Mouse (Mus musculus) adrenal gland, postnatal 36 days (tissue): ENCODE measurements around the gene Kif1c. TPM values are rescaled to one million over a fixed set of nuclear protein-coding genes. Genes with fewer than 3 reads are reported as not detected.
"Not testable (repeated sequence)": the region's sequence is repeated elsewhere in the genome, so short reads cannot be mapped to it uniquely, and the experiment has no call there.

ENCODE experiments used
- DNase-seq, 2 experiments: peaks; one replicate each; pipeline ENCODE4 v3.0.0; 2021; ENCODE audit warnings: mixed read lengths in 1 of 2
- total RNA-seq, 2 experiments: library from RNA; stranded (reverse); gene quantifications; 2 replicates each; pipeline ENCODE4 v1.2.3; 2021

The Kif1c gene
- total RNA-seq, 2 experiments from 2014 or later: 178 to 195 TPM

DNA sequence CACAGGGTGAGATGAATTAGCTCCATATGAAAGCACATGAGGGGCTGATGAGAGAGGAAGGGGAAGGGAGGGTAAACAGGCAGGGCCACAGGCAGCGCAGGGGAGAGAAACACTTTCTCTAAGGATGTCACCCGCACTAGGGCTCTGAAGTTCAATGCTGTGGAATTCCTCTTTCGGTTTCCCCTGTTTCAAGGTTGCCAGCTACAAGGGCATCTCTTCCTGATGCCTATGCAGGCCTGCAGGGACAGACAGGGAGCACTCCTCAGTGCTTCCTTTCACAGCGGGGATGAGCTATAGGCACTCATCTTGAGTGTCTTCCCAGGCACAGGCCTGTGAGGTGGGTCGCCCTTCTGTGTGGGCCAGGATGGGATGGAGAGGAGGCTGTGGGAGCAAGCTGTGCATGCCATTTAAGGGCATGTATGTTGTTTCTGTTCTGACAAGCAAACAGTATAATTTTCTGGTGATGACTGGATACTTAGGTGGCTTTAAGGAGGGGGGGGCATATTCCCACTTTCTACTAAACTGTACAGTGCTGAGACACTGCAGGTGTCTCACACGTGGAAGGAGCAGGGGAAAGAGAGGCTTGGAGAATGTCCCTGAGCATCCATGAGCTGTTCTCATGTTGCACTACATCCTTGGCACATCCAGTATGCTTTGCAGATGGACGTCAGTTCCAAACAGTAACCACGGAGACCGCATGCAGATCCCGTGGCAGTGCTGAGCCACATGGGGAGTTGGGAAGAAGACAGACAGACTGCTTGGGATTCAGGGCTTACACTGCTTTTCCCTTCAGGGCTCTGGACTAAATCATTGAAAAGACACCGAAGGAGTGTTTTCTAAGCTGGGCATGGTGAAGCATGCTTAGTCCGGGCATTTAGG is 42.5 kb downstream of the Kif1c start:
- DNase-seq: peak in 1 of 2 experiments; percentile 38

DNA sequence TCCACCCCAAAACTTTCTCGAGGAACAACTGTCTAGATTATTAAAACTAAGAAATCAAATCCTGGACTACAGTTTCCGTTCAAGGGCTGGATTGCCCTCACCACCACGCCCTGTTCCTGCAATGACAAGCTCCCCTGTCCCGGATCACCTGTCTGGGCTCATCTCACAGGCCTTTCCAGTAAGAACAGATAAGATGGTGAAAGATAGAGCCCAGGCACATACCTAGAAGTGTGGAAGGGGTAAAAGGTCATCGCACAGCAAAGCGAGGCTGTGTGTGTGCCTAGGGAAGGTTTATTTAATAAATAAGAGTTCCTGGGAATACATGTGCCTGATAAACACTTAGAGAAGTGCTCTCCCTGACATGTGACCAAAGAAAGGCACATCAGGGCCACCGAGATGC is 45.3 kb downstream of the Kif1c start:
- DNase-seq: no peak

DNA sequence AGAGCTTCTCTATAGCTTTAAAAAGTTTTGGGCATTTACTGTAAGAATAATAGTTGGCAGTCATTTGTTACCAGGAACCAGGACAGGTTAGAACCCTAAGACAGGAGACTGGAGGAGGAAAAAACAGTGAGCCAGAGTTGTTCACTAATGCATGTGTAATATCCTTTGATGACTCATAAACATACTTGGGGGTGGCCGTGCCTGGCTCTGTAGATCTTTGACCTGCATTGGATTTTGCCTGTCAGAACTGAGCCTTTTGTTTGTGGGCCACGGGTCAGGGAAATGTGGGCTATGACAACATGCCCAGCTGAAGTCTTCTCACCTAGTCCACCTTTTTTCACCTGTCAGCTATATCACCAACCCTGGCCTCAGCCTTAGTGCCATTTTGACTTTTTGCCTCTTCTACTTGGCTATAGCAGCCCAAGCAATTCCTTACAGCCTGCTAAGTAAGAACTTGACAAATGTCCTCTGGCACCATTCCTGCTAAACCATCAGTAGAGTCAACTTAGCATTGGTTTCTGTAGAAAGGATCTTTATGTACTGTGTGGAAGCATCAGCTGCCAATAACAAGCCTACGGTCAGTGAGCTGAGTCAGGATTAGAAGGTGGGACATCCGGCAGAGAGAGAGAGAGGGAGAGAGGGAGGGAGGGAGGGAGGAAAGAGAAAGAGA is 47.7 kb downstream of the Kif1c start:
- no peak for DNase-seq

DNA sequence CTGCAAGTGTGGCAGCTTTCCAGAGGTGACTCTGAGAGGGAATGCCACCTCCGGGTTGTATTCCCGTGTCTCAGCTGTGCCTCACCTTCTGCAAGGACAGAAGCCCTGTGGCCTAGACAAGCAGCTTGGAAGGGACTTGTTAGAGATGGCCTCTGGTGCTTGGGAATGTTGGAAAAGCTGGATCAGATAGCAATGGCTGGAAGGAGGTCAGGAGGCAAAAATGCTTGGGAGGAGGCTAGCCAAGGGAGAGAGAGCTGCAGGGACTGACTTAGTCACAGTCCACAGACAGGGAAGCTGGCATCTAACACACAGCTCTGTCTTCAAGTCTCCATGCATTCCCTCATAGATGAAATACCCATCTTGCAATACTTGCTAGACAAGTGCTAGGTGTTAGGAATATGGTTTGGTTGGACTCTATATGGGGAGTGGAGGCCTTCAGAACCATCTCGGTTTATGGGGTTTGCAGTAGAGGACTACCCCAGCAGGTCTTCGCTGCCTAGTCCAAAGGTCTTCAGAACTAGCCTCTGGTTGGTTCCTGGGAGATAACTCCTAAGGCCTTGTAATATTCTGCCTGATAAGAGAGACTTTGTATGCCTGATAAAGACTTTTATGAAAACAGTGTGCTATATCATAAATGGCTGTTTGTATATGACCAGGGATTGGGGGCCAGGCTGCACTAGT is 52.1 kb downstream of the Kif1c start:
- DNase-seq: no peak

DNA sequence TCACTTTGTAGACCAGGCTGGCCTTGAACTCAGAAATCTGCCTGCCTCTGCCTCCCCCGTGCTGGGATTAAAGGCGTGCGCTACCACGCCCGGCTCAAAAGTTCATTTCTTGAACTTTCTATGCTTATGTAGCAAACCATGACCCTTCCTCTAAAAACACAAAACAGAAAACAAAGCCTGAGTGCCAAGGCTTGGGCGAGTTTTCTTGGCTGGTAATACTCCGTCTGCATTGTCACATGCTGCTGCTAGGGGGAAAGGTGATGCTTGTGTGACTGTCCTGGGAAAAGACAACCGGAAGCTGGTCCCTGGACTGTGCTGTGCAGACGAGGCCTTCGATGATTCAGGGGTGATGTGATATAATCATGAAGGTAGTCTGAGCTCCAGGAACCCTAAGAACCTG is 52.8 kb downstream of the Kif1c start:
- DNase-seq: no peak

DNA sequence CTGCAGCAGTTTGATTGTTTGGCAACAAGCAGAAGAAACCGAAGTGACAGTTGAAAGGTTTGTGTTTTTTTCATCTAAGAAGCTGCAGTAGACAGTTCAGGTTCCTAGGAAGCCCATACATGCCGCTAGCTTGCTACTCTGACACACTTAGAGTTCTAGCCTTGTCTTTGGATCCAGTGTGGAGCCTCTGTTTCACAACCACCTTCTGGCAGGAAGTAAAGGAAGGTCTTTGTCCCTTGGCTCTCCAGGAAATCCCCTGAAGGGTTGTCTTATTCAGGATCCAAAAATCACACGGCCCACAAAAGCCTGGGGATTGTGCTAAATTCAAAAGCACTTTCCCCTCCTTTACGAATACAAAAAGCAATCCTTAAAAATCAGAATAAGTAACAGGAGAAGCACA is 54.1 kb downstream of the Kif1c start:
- no peak for DNase-seq

DNA sequence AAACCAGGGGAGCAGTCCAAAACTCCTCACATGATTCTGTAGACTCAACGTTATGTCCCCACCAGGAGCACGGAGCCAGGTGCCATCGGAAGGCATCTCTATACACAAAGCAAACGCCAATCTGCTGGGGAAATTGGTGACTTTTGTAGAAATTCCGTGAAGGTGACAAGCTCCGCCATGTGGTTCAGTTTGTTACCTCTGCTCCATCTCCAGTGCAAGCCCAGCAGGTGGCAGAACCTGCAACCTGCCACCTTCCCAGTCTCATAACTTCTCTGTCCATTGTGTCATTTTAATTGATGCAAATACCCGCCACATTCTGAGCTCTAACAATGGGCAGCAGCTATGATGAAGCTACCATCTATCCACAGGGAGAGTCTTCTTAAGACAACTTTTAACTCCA is 54.6 kb downstream of the Kif1c start:
- DNase-seq: no peak

DNA sequence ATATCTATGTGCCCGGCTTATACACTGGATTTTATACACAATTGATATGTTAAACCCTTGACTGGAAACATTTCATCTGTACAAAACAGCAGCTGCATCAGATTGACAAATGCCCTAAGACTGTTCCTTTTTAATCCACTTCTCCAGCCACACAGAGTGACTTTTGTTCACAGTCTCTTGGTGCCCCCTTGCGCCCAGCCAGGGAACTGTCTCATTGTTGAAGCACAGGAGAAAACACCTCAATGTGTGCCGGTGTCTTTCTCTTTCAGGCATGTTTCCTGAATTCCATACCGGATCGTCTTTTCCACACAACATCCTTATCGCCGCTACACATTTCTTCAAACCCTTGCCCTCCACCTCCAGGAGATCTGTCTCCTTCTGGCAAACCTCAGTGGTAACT is 55.3 kb downstream of the Kif1c start:
- peak; percentile 87 to 91 for DNase-seq

DNA sequence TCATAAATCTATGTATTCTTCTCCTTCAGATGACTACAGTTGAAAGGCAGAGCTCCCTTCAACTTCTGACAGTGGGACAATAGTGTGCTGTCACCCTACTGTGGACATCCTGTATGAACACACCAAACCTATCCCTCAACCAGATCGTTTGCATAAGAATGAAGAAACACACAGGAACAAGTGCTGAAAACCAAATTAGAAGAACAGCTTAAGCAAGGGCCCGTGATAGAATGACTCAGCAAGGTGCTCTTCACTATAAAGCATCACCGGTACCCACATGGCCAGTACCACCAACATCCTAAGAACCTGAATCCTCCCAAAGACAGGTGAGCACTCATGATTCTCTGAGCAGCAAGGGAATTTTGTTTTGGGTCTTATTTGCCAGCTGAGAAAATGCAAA is 60.1 kb downstream of the Kif1c start:
- not testable (repeated sequence) for DNase-seq

DNA sequence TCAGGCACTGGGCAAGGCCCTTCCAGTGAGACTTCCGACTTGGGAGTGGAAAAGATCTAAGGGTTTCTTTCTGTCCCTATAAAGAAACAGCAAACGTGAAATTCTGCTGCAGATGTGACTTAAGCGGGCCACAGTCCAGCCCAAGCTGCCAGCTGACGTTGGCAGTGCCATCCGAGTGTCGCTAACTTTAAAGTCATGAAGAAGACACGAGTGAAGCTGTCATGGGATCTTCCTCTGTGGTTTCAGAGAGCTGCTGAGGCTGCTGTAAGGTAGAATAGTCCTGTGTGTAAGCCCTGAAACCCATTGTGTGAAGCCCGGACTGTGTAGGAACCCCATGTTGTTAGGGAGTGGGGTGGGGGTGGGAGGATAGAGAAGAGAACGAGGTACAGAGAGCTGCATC is 62.3 kb downstream of the Kif1c start:
- no peak for DNase-seq

DNA sequence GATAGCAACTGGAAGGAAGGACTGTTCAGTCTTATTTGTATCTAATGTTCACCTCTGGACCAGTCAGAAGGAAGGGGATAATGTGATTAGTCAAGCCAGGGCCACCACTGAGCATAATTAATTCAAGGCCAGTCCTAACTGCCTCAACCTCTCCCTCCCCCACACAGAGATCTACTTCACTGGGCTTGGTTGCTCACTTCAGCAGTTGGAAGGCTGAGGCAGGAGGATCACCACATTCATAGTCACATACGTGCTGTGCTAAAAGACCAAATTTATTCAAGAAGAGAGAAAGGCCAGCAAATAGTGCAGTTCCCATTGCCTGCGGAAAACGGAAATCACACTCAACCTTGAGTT is 63.2 kb downstream of the Kif1c start:
- DNase-seq: no peak

DNA sequence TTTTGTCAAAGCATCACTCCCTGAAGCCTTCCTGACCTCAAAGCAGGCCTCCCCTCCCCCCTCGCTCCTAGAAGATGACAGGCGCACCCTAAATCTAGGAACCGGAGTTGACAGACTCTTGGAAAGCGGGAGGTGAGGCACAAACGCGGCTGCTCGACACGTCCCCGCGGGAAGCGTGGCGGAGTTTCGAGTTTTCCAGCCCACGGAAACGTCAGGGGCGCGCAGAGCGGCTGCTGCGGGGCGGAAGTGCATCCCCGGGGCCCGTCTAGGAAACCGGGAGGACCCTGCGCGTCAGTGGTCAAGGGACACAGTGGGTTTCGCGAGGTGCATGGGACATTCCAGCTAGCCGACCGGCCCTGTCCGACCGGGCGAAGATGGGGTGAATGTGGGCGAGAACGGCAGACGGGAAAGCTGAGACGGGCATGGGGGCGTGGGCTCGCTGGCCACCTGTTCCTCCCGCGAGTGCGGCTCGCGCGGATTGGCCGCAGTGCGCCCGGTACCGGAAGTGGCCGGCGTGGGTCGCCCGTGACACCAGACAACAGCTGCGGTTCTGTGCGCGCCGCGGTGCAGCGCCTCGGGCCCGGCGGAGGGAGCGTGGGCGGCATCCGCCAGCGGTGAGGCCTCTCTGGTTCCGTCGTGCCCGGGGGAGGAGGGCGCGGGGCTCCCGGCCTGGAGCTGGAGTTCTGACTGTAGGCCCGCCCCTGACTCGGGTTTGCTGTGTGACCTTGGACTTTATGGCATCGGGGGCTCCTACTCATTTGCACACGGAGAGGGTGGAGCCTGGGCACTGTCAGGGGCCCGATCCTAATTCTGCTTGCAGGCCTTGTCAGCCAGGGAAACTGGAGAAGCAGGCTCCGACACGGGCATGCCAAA is 63.8 kb downstream of the Kif1c start, which contains the start of gene Zfp3:
Gene Zfp3 (plus strand): TSS at position 274 of the 873 bp plus-strand sequence.
- peak; percentile 88 to 91 for DNase-seq

DNA sequence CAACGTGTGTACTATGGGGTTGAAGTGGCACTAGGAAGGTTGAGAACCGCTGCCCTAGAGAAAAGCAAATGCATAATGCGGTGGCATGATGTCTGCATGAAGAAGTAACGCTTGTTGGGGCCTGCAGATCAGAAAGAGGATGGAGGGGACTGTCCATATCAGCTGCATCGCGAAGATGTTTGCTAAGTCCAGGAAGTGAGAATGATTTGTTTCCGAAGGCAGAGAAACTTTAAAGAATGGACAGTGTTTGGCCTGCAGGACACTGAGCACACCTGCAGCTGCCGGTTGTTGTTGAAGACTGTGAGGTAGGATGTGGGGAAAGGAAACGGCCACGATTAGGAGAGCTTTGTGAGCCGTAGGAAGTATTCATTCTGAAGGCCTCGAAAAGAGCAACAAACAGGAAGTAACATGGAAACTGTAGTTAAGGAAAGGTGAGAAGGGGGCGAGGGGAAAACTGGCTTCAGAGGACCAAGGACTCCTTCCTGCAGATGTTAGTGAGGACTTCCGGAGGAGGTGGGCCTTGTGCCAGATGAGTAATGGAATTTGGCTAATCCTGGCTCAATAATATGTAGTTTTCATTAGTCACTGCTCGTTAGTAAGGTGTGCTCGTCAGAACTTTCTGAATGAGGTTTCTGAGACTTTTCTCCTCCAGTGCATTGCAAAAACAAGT is 65.6 kb downstream of the Kif1c start:
- peak; percentile 72 to 76 for DNase-seq

DNA sequence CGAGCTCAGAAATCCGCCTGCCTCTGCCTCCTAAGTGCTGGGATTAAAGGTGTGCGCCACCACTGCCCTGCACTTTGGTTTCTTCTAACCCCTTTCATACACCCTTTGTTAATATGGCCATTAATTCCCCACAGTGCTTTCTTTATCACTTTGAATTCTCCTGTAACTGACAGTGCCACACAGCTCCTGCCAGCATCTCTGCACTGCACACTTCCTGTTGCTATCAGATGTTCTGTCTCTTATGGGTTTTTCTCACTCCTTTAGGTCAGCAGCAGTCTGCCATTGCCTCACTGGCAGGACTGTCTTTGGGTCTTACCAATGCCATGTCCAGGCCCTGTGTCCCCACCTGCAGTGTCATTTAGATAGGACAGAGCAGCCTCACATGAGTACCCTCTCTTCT is 70.5 kb downstream of the Kif1c start:
- DNase-seq: no peak

DNA sequence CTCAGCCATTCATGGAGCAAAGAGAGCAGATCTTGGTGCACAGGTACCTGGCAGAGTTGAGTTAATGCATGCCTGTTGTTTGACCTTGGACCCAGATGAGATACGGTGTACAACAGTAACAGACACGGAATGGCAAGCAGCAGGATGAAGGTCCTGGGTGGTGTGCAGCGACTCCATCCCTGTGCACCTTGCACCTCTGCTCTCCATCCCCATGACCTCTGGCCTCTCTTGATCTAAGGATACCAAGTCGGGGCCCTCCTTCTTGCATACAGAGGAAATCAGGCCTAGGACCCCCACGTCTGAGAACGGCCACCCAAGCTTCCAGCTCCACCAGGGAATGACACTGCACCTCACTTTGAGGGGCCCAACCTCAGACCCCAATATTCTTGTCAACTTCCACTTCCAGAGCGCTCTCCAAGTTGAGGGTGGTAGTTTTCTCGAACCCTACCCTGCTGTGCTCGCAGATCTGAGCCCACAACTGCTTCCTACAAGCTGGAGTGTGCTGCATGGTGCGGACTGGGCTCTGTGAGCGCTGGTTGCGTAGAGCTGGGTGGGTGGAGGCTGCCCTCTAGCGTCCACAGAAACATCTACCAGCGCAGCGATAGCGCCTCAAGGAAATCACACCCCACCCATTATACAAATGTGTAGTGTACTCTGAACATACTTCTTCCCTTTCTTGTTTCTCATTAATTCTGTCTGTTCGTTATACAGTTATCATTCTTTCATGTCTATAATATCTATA is 76.7 kb downstream of the Kif1c start:
- DNase-seq: peak; percentile 71 to 85

DNA sequence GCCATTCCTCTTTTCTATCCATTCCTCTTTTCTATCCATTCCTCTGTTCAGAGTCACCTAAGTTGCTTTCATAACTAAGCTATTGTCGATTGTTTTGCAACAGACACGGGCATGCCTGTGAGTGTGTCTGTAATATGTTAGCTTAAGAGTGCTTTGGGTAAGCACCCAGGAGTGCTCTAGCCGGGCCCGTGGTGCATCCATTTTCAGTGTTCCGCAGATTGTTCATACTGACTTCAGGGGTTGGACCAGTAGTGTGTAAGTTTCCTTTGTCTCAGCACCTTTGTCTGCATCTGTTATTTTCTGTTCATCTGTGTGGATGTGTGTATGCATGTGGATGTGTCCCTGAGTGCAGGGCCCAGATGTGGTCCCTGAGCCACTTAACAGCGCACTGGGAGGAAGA is 77.3 kb downstream of the Kif1c start:
- no peak for DNase-seq

DNA sequence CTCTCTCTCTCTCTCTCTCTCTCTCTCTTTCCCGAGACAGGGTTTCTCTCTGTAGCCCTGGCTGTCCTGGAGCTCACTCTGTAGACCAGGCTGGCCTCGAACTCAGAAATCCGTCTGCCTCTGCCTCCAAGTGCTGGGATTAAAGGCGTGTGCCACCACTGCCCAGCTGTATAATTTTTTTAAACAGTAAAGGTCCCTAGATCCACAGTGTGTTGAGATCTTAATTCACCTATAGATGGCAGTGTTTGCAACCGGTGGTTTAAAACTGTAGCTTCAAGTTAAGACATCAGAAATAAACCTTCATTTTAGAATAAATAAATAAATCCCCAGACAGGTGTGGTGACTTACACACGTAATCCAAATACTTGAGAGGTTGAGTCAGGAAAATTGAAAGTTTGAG is 77.7 kb downstream of the Kif1c start:
- DNase-seq: peak in 1 of 2 experiments; percentile 19
